In the genomic region with DNA sequence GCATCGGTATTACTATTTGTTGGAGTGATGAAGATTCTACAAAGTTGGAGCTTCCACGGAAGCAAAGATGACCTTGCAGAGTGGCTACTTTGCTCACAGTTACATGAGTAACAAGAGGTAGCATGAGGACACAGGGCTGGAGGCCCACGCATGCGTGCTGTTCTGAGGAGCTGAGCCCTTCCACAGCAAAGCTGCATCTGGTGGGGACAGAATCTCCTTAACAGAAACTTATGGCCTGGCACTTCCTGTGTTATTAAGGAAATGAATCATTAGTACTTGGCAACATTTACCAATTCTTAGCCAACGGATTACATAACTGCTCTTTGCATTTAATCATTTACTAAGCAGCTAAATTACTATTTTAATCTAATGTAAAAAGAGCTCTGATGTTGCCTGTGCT, we compare ENCODE assay signal across 9 mouse cellular contexts.
DNase-seq lines count a peak whose midpoint lies in the region; ATAC-seq and TF ChIP-seq lines count a peak whose summit lies in the region.
"Had no signal": no experiment of that assay in that cellular context is flagged by ENCODE, and none has a peak within 500 bp of the region (broad histone marks: within the 10 kb centered on the region; RNA-seq: fewer than 3 reads in every experiment).

No protein-coding gene starts in this region.

- no peaks in the 10 kb centered on the region for H3K4me1 ChIP-seq in neural tube, embryonic 14.5 days (ENCODE audit: control insufficient read depth, insufficient read depth, low read length)
- H3K4me1 ChIP-seq in hindbrain, postnatal 0 days (ENCODE audit: insufficient read depth, low read length) = no peaks in the 10 kb centered on the region
- H3K4me1 ChIP-seq: embryonic facial prominence, embryonic 12.5 days had no signal

- no peak overlapping the region for H3K4me2 ChIP-seq in neural tube, embryonic 14.5 days (ENCODE audit: low read depth, low read length)
- H3K4me2 ChIP-seq in hindbrain, postnatal 0 days (ENCODE audit: low read depth, low read length) = no peak overlapping the region
- H3K4me2 ChIP-seq: embryonic facial prominence, embryonic 12.5 days had no signal

- H3K36me3 ChIP-seq in neural tube, embryonic 14.5 days (ENCODE audit: control insufficient read depth, insufficient read depth, low read length) = no peaks in the 10 kb centered on the region
- H3K36me3 ChIP-seq in hindbrain, postnatal 0 days (ENCODE audit: insufficient read depth, low read length) = no peaks in the 10 kb centered on the region
- H3K36me3 ChIP-seq: embryonic facial prominence, embryonic 12.5 days had no signal

- no peaks in the 10 kb centered on the region for H3K27me3 ChIP-seq in neural tube, embryonic 14.5 days (ENCODE audit: control insufficient read depth, insufficient read depth, low read length)
- no peaks in the 10 kb centered on the region for H3K27me3 ChIP-seq in hindbrain, postnatal 0 days (ENCODE audit: insufficient read depth, low read length)
- H3K27me3 ChIP-seq: embryonic facial prominence, embryonic 12.5 days had no signal

- H3K9ac ChIP-seq in neural tube, embryonic 14.5 days (replicated peaks; ENCODE audit: low read depth, low read length) = no peak overlapping the region
- H3K9ac ChIP-seq in hindbrain, postnatal 0 days (replicated peaks; ENCODE audit: low read length) = no peak overlapping the region
- H3K9ac ChIP-seq: embryonic facial prominence, embryonic 12.5 days had no signal

- no peaks in the 10 kb centered on the region for H3K9me3 ChIP-seq in neural tube, embryonic 14.5 days (ENCODE audit: control insufficient read depth, low read length)
- H3K9me3 ChIP-seq in hindbrain, postnatal 0 days (ENCODE audit: low read length) = no peaks in the 10 kb centered on the region
- H3K9me3 ChIP-seq: embryonic facial prominence, embryonic 12.5 days had no signal

- ATAC-seq in neural tube, embryonic 14.5 days (ENCODE audit: low read depth) = peak; percentile 41; the same call in 1 of the 2 replicates
- ATAC-seq in hematopoietic stem cell, adult 5-6 weeks (replicated peaks in 1 of 2; ENCODE audit: insufficient read depth in 1 of 2, low FRiP score in 2 of 2, low TSS enrichment in 1 of 2, low read depth in 1 of 2, poor library complexity in 2 of 2, severe bottlenecking in 2 of 2) = peak; percentile 83 to 93
- no peak for ATAC-seq in hindbrain, postnatal 0 days

- no peak for DNase-seq in neural tube, embryonic 10.5 days (ENCODE audit: extremely low spot score, low spot score)
- peak; percentile 55 to 67 for DNase-seq in left cerebral cortex, postnatal 25 days (ENCODE audit: low spot score in 2 of 2)
- peak; percentile 59 for DNase-seq in telencephalon, adult 2 months (ENCODE audit: low read depth, low spot score)
- DNase-seq in hindbrain, postnatal 0 days (ENCODE audit: low spot score) = no peak
- no peak for DNase-seq in thymus, postnatal 25 days
- DNase-seq in embryo, embryonic 10.5 days (ENCODE audit: low spot score) = no peak

- no peak for TF ChIP-seq CTCF in hindbrain, postnatal 0 days (IDR thresholded peaks at IDR 0.05; ENCODE audit: low read depth)

- H3K27ac ChIP-seq in neural tube, embryonic 14.5 days (ENCODE audit: low read depth, low read length) = no peak overlapping the region
- no peak overlapping the region for H3K27ac ChIP-seq in hindbrain, postnatal 0 days
- H3K27ac ChIP-seq: embryonic facial prominence, embryonic 12.5 days had no signal

- intact Hi-C loops in left cerebral cortex, postnatal 25 days (cut with DNase I) = no loop called here

- H3K4me3 ChIP-seq in neural tube, embryonic 14.5 days (ENCODE audit: low read depth, low read length) = no peak overlapping the region
- H3K4me3 ChIP-seq in hindbrain, postnatal 0 days (ENCODE audit: low read length) = no peak overlapping the region
- H3K4me3 ChIP-seq: embryonic facial prominence, embryonic 12.5 days had no signal

- 88% methylated on average over 5 of the region's 5 CpGs for WGBS in neural tube, embryonic 14.5 days
- WGBS in hindbrain, postnatal 0 days = 83% methylated on average over 5 of the region's 5 CpGs

Comparison
In these comparisons a context has a peak if more than half of its experiments do, and no peak if none do; other contexts are left out.
1. DNase-seq: peak in left cerebral cortex, postnatal 25 days (2 of 2) and telencephalon, adult 2 months (single experiment); none in neural tube, embryonic 10.5 days (single experiment), hindbrain, postnatal 0 days (single experiment), thymus, postnatal 25 days (single experiment) and embryo, embryonic 10.5 days (single experiment).